Mouse (Mus musculus): ENCODE measurements at regions not wholly inside any gene's neighbourhood (a gene's known extent, or its start where the extent isn't known, plus 50 kb on each side); places are given as distances from the start of the nearest gene placed in this dataset.
A peak's percentile ranks its signal among the peaks of the same experiment; 100 is the strongest.

GRCm38 (mm10) chr12:27724619-27725200 lies 382.3 kb upstream of the Sox11 start:
- no peak overlapping the region for H3K27ac ChIP-seq (replicated peaks; ENCODE audit: low read depth, low read length)
- peak; percentile 55; the same call in 1 of the 2 replicates for ATAC-seq (ENCODE audit: low FRiP score, low read depth)

GRCm38 (mm10) chr12:27680459-27680858 lies 338.1 kb upstream of the Sox11 start:
- Histone ChIP-seq H3K4me3 (replicated peaks; ENCODE audit: low read length) (no peak overlapping the region), H3K9ac (ENCODE audit: low read depth, low read length, severe bottlenecking) (no peak overlapping the region), H3K27ac (replicated peaks; ENCODE audit: low read depth, low read length) (no peak overlapping the region), H3K27me3 (ENCODE audit: control insufficient read depth, insufficient read depth, low read length) (no peaks in the 10 kb centered on the region), H3K4me1 (ENCODE audit: control insufficient read depth, insufficient read depth, low read length) (no peaks in the 10 kb centered on the region), H3K9me3 (ENCODE audit: control insufficient read depth, low read length) (no peaks in the 10 kb centered on the region), H3K36me3 (ENCODE audit: control insufficient read depth, insufficient read depth, low read length) (no peaks in the 10 kb centered on the region), H3K4me2 (replicated peaks; ENCODE audit: low read depth, low read length, severe bottlenecking) (no peak overlapping the region)
- ATAC-seq (ENCODE audit: low FRiP score, low read depth) (no peak), DNase-seq (ENCODE audit: low spot score) (no peak)
- TF ChIP-seq POLR2A (IDR thresholded peaks at IDR 0.05; ENCODE audit: borderline replicate concordance, extremely low read depth, insufficient read depth, insufficient read length): no peak

More at GRCm38 (mm10) chr12:27724619-27725200, 382.3 kb upstream of the Sox11 start:
- H3K4me1 ChIP-seq (ENCODE audit: control insufficient read depth, insufficient read depth, low read length): peaks cover 4% of the 10 kb centered on the region; the same call in 1 of the 2 replicates
- H3K27me3 ChIP-seq (ENCODE audit: control insufficient read depth, insufficient read depth, low read length): no peaks in the 10 kb centered on the region
- H3K4me3 ChIP-seq (replicated peaks; ENCODE audit: low read length): no peak overlapping the region
- H3K36me3 ChIP-seq (ENCODE audit: control insufficient read depth, insufficient read depth, low read length): no peaks in the 10 kb centered on the region
- no peak for TF ChIP-seq POLR2A (IDR thresholded peaks at IDR 0.05; ENCODE audit: borderline replicate concordance, extremely low read depth, insufficient read depth, insufficient read length)
- H3K9ac ChIP-seq (ENCODE audit: low read depth, low read length, severe bottlenecking): no peak overlapping the region
- no peaks in the 10 kb centered on the region for H3K9me3 ChIP-seq (ENCODE audit: control insufficient read depth, low read length)
- WGBS: 44% methylated on average over 5 of the region's 5 CpGs
- peak; percentile 52 for DNase-seq (ENCODE audit: low spot score)
- no peak overlapping the region for H3K4me2 ChIP-seq (replicated peaks; ENCODE audit: low read depth, low read length, severe bottlenecking)

DNA sequence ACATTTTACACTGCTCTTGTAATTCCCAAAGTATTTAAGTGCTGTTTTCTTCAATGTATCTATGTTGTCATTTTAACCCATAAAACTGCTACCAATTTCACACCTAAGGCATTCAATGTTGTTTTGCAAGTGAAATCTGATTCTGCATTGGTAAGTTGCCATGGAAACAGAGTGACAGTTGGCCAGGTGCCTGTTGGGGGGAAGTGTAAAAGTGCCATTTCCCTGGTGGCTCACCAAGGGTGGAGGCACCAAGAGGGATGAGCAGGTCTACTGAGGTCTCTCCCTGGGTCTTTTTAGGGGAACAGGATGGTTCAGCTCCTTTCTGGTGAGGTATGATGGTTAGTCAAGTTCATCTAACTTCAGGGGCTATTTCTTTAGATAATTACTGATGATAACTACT lies 331.0 kb upstream of the Sox11 start:
- TF ChIP-seq POLR2A (IDR thresholded peaks at IDR 0.05; ENCODE audit: borderline replicate concordance, extremely low read depth, insufficient read depth, insufficient read length): no peak
- Histone ChIP-seq H3K27ac (replicated peaks; ENCODE audit: low read depth, low read length) (no peak overlapping the region), H3K9me3 (ENCODE audit: control insufficient read depth, low read length) (no peaks in the 10 kb centered on the region), H3K4me1 (ENCODE audit: control insufficient read depth, insufficient read depth, low read length) (no peaks in the 10 kb centered on the region), H3K4me2 (replicated peaks; ENCODE audit: low read depth, low read length, severe bottlenecking) (no peak overlapping the region), H3K27me3 (ENCODE audit: control insufficient read depth, insufficient read depth, low read length) (no peaks in the 10 kb centered on the region), H3K9ac (ENCODE audit: low read depth, low read length, severe bottlenecking) (no peak overlapping the region), H3K4me3 (replicated peaks; ENCODE audit: low read length) (no peak overlapping the region), H3K36me3 (ENCODE audit: control insufficient read depth, insufficient read depth, low read length) (no peaks in the 10 kb centered on the region)
- DNase-seq (ENCODE audit: low spot score) (no peak), ATAC-seq (ENCODE audit: low FRiP score, low read depth) (no peak)

DNA sequence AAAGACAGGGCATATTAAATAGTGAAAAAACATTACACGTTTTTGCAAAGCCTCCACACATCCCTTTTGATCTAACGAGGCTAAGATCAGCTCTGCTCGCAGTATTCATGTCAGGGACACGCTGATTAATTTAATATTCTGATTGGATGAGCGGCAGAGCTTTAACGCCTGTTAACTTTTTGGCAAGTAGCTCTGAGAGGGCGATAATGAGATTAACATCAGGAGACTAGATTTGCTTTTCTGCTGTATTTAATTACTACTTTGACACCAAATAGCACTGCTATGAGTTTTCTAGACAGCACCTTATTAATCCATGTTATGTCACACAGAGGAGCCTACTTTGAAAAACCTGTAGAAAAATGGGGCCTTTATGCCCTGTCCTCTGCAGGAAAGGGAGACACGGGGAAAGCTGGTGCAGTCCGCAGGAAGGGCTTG lies 328.3 kb upstream of the Sox11 start:
- Histone ChIP-seq H3K4me3 (replicated peaks; ENCODE audit: low read length) (no peak overlapping the region), H3K9ac (ENCODE audit: low read depth, low read length, severe bottlenecking) (no peak overlapping the region), H3K27ac (replicated peaks; ENCODE audit: low read depth, low read length) (no peak overlapping the region), H3K4me1 (ENCODE audit: control insufficient read depth, insufficient read depth, low read length) (no peaks in the 10 kb centered on the region), H3K36me3 (ENCODE audit: control insufficient read depth, insufficient read depth, low read length) (no peaks in the 10 kb centered on the region), H3K9me3 (ENCODE audit: control insufficient read depth, low read length) (no peaks in the 10 kb centered on the region), H3K27me3 (ENCODE audit: control insufficient read depth, insufficient read depth, low read length) (no peaks in the 10 kb centered on the region), H3K4me2 (replicated peaks; ENCODE audit: low read depth, low read length, severe bottlenecking) (no peak overlapping the region)
- no peak for TF ChIP-seq POLR2A (IDR thresholded peaks at IDR 0.05; ENCODE audit: borderline replicate concordance, extremely low read depth, insufficient read depth, insufficient read length)
- no peak for DNase-seq (ENCODE audit: low spot score)
- 60% methylated on average over 9 of the region's 9 CpGs for WGBS
- ATAC-seq (ENCODE audit: low FRiP score, low read depth): no peak

DNA sequence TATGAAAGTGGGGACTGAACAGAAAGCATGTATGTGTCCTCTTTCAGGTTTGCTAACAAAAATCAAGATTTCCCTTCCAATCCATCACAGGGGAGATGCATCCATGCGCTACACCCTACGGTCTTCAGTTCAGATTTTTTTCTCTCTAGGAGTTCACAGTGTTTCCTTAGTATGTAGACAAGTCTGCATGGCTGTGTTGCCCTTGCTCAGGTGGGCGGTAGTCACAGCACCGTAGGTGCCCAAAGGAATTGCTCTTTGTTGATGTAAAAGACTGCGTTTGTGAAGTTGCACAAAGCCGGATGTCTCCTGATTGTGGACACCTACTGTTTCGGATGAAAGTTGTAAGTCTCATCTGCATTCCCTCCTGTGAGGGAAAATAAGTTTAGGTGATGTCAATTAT lies 327.8 kb upstream of the Sox11 start:
- Histone ChIP-seq H3K27me3 (ENCODE audit: control insufficient read depth, insufficient read depth, low read length) (no peaks in the 10 kb centered on the region), H3K9me3 (ENCODE audit: control insufficient read depth, low read length) (no peaks in the 10 kb centered on the region), H3K4me2 (replicated peaks; ENCODE audit: low read depth, low read length, severe bottlenecking) (no peak overlapping the region), H3K4me3 (replicated peaks; ENCODE audit: low read length) (no peak overlapping the region), H3K36me3 (ENCODE audit: control insufficient read depth, insufficient read depth, low read length) (no peaks in the 10 kb centered on the region), H3K27ac (replicated peaks; ENCODE audit: low read depth, low read length) (no peak overlapping the region), H3K9ac (ENCODE audit: low read depth, low read length, severe bottlenecking) (no peak overlapping the region), H3K4me1 (ENCODE audit: control insufficient read depth, insufficient read depth, low read length) (no peaks in the 10 kb centered on the region)
- DNase-seq (ENCODE audit: low spot score): no peak
- WGBS: 80% methylated on average over 7 of the region's 7 CpGs
- no peak for TF ChIP-seq POLR2A (IDR thresholded peaks at IDR 0.05; ENCODE audit: borderline replicate concordance, extremely low read depth, insufficient read depth, insufficient read length)
- ATAC-seq (ENCODE audit: low FRiP score, low read depth): no peak

DNA sequence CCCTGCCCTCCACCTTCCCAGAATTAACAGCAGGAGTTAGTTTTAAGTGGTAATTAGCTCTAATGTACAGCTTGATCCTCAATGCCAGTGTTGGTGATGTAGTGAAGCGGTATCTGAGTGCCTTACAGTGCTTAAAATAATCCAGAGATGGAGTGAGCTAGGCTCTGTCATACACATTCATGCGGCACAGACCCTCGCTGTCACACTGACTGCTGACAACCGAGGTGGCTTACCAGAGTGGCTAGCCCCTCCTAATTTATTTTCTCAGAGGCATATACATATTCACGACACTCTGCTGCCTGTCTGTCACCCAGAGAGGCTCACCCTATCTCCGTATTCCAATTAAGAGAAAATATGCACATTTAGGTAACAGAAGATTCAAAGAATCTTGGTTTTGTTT lies 327.2 kb upstream of the Sox11 start:
- DNase-seq (ENCODE audit: low spot score) (no peak), ATAC-seq (ENCODE audit: low FRiP score, low read depth) (no peak)
- Histone ChIP-seq H3K4me2 (replicated peaks; ENCODE audit: low read depth, low read length, severe bottlenecking) (no peak overlapping the region), H3K9ac (ENCODE audit: low read depth, low read length, severe bottlenecking) (no peak overlapping the region), H3K4me3 (replicated peaks; ENCODE audit: low read length) (no peak overlapping the region), H3K9me3 (ENCODE audit: control insufficient read depth, low read length) (no peaks in the 10 kb centered on the region), H3K27me3 (ENCODE audit: control insufficient read depth, insufficient read depth, low read length) (no peaks in the 10 kb centered on the region), H3K27ac (replicated peaks; ENCODE audit: low read depth, low read length) (no peak overlapping the region), H3K36me3 (ENCODE audit: control insufficient read depth, insufficient read depth, low read length) (no peaks in the 10 kb centered on the region), H3K4me1 (ENCODE audit: control insufficient read depth, insufficient read depth, low read length) (no peaks in the 10 kb centered on the region)
- no peak for TF ChIP-seq POLR2A (IDR thresholded peaks at IDR 0.05; ENCODE audit: borderline replicate concordance, extremely low read depth, insufficient read depth, insufficient read length)
- WGBS: 73% methylated on average over 6 of the region's 6 CpGs

All from limb, embryonic 14.5 days (tissue).